Mouse (Mus musculus) megakaryocyte, embryonic 14.5 days (primary cell): ENCODE data around the gene Hoxb1.

Experiments used
- FLI1 ChIP-seq: IDR thresholded peaks from 2 replicates; pipeline ENCODE4 v1.6.1; 2012; ENCODE audit warnings: low read length, inconsistent platforms, mixed read lengths
- GATA1 ChIP-seq: IDR thresholded peaks from 3 replicates; pipeline ENCODE4 v1.6.1; 2012; ENCODE audit warnings: mixed read lengths, low read length, inconsistent platforms, borderline replicate concordance

GRCm38 (mm10) chr11:96320688-96321087 lies 44.9 kb upstream of the Hoxb1 start:
- TF ChIP-seq GATA1 (no peak), FLI1 (no peak)
